Mouse (Mus musculus): ENCODE data around the gene Casp6.

DNA sequence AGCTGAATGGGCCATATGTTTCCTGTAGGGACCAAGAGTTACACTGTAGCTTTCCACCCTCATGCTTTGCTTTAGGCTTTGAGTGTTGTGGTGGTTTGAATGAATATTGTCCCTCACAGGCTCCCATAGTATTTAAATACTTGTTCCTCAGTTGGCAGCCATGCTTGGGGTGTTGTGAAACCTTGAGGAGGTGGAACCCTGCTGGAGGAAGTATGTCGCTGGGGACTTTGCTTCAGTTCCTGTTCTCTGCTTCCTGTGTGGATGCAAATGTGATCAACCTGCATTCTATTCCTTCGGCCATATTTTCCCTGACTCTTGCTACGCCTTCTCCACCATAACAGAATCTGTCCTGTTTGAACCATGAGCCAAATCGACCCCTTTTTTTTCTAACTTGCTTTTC, 52.1 kb downstream of the Casp6 start:
- TF ChIP-seq POLR2A (IDR thresholded peaks at IDR 0.05; ENCODE audit: insufficient read length, low read depth), result no peak
- TF ChIP-seq USF1 (IDR thresholded peaks at IDR 0.05; ENCODE audit: low read depth), result no peak
- TF ChIP-seq TCF3 (IDR thresholded peaks at IDR 0.05; ENCODE audit: insufficient read length, low read depth), result no peak
- no peak for TF ChIP-seq POLR2AphosphoS2 (IDR thresholded peaks at IDR 0.05; ENCODE audit: insufficient read length, low read depth)
- TF ChIP-seq SRF (IDR thresholded peaks at IDR 0.05; ENCODE audit: control insufficient read depth, insufficient read length, low read depth), result no peak
- TF ChIP-seq TCF12 (IDR thresholded peaks at IDR 0.05; ENCODE audit: insufficient read depth, poor library complexity, severe bottlenecking), result no peak
- TF ChIP-seq MYOD1 (IDR thresholded peaks at IDR 0.05; ENCODE audit: control insufficient read depth in 1 of 3, insufficient read length in 2 of 3, low read depth in 2 of 3), result no peak
- no peak for TF ChIP-seq MAX (IDR thresholded peaks at IDR 0.05; ENCODE audit: low read depth)
